Mouse (Mus musculus) intestine, embryonic 14.5 days (tissue): ENCODE data around the gene Pnmal2. TPM values are rescaled to one million over a fixed set of nuclear protein-coding genes. Genes with fewer than 3 reads are reported as not detected.

Experiments used
- ATAC-seq: fragments of 200-750 bp; cut with Nextera tagmentation; replicated peaks from 2 replicates; pipeline ENCODE4 v1.8.0; 2017; ENCODE audit warnings: low read depth, moderate number of reproducible peaks, moderate TSS enrichment, moderate library complexity; ENCODE audit not compliant: low FRiP score, low TSS enrichment
- DNase-seq: peaks from one replicate; pipeline ENCODE4 v3.0.0-alpha.2; 2018; ENCODE audit warnings: low spot score
- H3K27ac ChIP-seq: fragments of 300-500 bp; sonication (generic); 2 replicates; pipeline ENCODE4 v1.5.1; 2014; ENCODE audit warnings: low read depth, mild to moderate bottlenecking, control low read depth
- H3K27me3 ChIP-seq: fragments of 300-500 bp; sonication (generic); replicated peaks from 2 replicates; pipeline ENCODE4 v1.6.1; 2014; ENCODE audit warnings: low read length, control low read depth; ENCODE audit not compliant: control insufficient read depth, insufficient read depth
- H3K36me3 ChIP-seq: fragments of 300-500 bp; sonication (generic); 2 replicates; pipeline ENCODE4 v1.6.1; 2014; ENCODE audit warnings: low read length, control low read depth; ENCODE audit not compliant: control insufficient read depth, insufficient read depth
- H3K4me1 ChIP-seq: fragments of 300-500 bp; sonication (generic); replicated peaks from 2 replicates; pipeline ENCODE4 v1.6.1; 2014; ENCODE audit warnings: low read length, control low read depth, mixed read lengths; ENCODE audit not compliant: control insufficient read depth, insufficient read depth
- H3K4me2 ChIP-seq: fragments of 300-500 bp; sonication (generic); 2 replicates; pipeline ENCODE4 v1.6.1; 2014; ENCODE audit warnings: low read length
- H3K4me3 ChIP-seq: fragments of 300-500 bp; sonication (generic); 2 replicates; pipeline ENCODE4 v1.5.1; 2014; ENCODE audit warnings: low read depth, low read length, control low read depth, mixed read lengths
- H3K9ac ChIP-seq: fragments of 300-500 bp; sonication (generic); 2 replicates; pipeline ENCODE4 v1.6.1; 2014; ENCODE audit warnings: mild to moderate bottlenecking, low read length
- H3K9me3 ChIP-seq: fragments of 300-500 bp; sonication (generic); 2 replicates; pipeline ENCODE4 v1.6.1; 2016; ENCODE audit warnings: low read length, control low read depth; ENCODE audit not compliant: control insufficient read depth
- WGBS: fragments of 180-500 bp; shearing (Covaris S2); extraction: QIAGEN DNeasy Blood & Tissue Kit; methylation state at CpG from one replicate; pipeline ENCODE4 v1.1.7; 2014; 5-methylcytosine and 5-hydroxymethylcytosine counted together
- polyA plus RNA-seq: library from polyadenylated mRNA; unstranded; fragments of >200 nt; fragmentation: Nextera tagmentation; extraction: Ambion mirVana; gene quantifications from 2 replicates; pipeline ENCODE4 v1.2.1, GENCODE M21; 2014

The Pnmal2 gene
- polyA plus RNA-seq, 1 experiment from 2014 or later = 5.3 TPM

- H3K4me3 ChIP-seq = no peak overlapping the region
- DNase-seq (no peak), ATAC-seq (no peak)
- H3K27me3 ChIP-seq = no peaks in the 10 kb centered on the region
- WGBS = 91% methylated on average over 41 of the region's 41 CpGs
- no peaks in the 10 kb centered on the region for H3K9me3 ChIP-seq
- peak overlapping the region; percentile 45; the same call in 1 of the 2 replicates for H3K4me2 ChIP-seq
- H3K27ac ChIP-seq = no peak overlapping the region
- peaks cover 63% of the 10 kb centered on the region for H3K4me1 ChIP-seq
- no peak overlapping the region for H3K9ac ChIP-seq
- no peaks in the 10 kb centered on the region for H3K36me3 ChIP-seq
Observed at GRCm38 (mm10) chr7:16906889-16907559, 37.5 kb upstream of the Pnmal2 start.

- 49% methylated on average over 7 of the region's 7 CpGs for WGBS
- no peak overlapping the region for H3K27ac ChIP-seq
- peak overlapping the region; percentile 45 for H3K4me2 ChIP-seq
- DNase-seq = no peak
- 0 out of 2 replicates have a peak overlapping the region, but pooled peaks have one; percentile 25 for H3K9ac ChIP-seq
- no peaks in the 10 kb centered on the region for H3K36me3 ChIP-seq
- ATAC-seq = no peak
- H3K9me3 ChIP-seq = no peaks in the 10 kb centered on the region
- H3K4me3 ChIP-seq = 0 out of 2 replicates have a peak overlapping the region, but pooled peaks have one; percentile 13
- H3K4me1 ChIP-seq = peaks cover 60% of the 10 kb centered on the region
- H3K27me3 ChIP-seq = no peaks in the 10 kb centered on the region
Observed at GRCm38 (mm10) chr7:16907842-16908241, 36.6 kb upstream of the Pnmal2 start.

- Histone ChIP-seq H3K9me3 (no peaks in the 10 kb centered on the region), H3K27me3 (no peaks in the 10 kb centered on the region), H3K4me3 (0 out of 2 replicates have a peak overlapping the region, but pooled peaks have one; percentile 13), H3K9ac (0 out of 2 replicates have a peak overlapping the region, but pooled peaks have one; percentile 25), H3K27ac (0 out of 2 replicates have a peak overlapping the region, but pooled peaks have one; percentile 3), H3K4me1 (peaks cover 60% of the 10 kb centered on the region), H3K36me3 (0 out of 2 replicates have a peak, but pooled peaks cover 3% of the 10 kb centered on the region), H3K4me2 (peak overlapping the region; percentile 45)
- no peak for DNase-seq
- no peak for ATAC-seq
- 20% methylated on average over 11 of the region's 11 CpGs for WGBS
Observed at GRCm38 (mm10) chr7:16908367-16908766, 36.1 kb upstream of the Pnmal2 start.

GRCm38 (mm10) chr7:16908859-16909258 lies 35.6 kb upstream of the Pnmal2 start:
- peak overlapping the region; percentile 3; the same call in 1 of the 2 replicates for H3K27ac ChIP-seq
- H3K9me3 ChIP-seq = no peaks in the 10 kb centered on the region
- WGBS = 43% methylated on average over 11 of the region's 11 CpGs
- H3K4me1 ChIP-seq = peaks cover 58% of the 10 kb centered on the region
- no peak overlapping the region for H3K4me3 ChIP-seq
- ATAC-seq (no peak), DNase-seq (no peak)
- peak overlapping the region; percentile 45 for H3K4me2 ChIP-seq
- H3K9ac ChIP-seq = no peak overlapping the region
- no peaks in the 10 kb centered on the region for H3K27me3 ChIP-seq
- 0 out of 2 replicates have a peak, but pooled peaks cover 3% of the 10 kb centered on the region for H3K36me3 ChIP-seq

GRCm38 (mm10) chr7:16909909-16910308 lies 34.6 kb upstream of the Pnmal2 start:
- peaks cover 51% of the 10 kb centered on the region for H3K4me1 ChIP-seq
- H3K27ac ChIP-seq = no peak overlapping the region
- H3K9ac ChIP-seq = no peak overlapping the region
- no peaks in the 10 kb centered on the region for H3K27me3 ChIP-seq
- no peaks in the 10 kb centered on the region for H3K9me3 ChIP-seq
- H3K4me3 ChIP-seq = no peak overlapping the region
- H3K36me3 ChIP-seq = peaks cover 12% of the 10 kb centered on the region
- peak overlapping the region; percentile 45 for H3K4me2 ChIP-seq
- DNase-seq (no peak), ATAC-seq (no peak)
- 26% methylated on average over 10 of the region's 10 CpGs for WGBS

DNA sequence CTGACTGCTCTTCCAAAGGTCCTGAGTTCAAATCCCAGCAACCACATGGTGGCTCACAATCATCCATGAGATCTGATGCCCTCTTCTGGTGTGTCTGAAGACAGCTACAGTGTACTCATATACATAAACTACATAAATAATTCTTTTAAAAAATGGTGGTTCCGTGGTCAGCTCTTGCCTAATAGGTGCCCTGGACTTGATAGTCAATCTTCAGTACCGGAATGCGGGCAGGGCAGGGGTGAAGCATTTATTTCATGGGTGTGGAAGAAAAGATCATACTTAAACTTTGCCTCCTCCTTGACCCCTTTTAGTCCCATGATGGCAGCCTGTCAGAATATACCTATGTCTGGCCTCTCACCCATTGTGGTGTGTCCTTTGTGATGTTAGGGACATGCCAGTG lies 32.6 kb upstream of the Pnmal2 start:
- no peak overlapping the region for H3K4me2 ChIP-seq
- H3K4me1 ChIP-seq = peaks cover 31% of the 10 kb centered on the region
- ATAC-seq (no peak), DNase-seq (no peak)
- H3K9ac ChIP-seq = no peak overlapping the region
- H3K9me3 ChIP-seq = no peaks in the 10 kb centered on the region
- H3K27ac ChIP-seq = no peak overlapping the region
- H3K4me3 ChIP-seq = no peak overlapping the region
- H3K36me3 ChIP-seq = peaks cover 32% of the 10 kb centered on the region
- WGBS = 81% methylated on average over 3 of the region's 3 CpGs
- H3K27me3 ChIP-seq = no peaks in the 10 kb centered on the region

- Histone ChIP-seq H3K27me3 (no peaks in the 10 kb centered on the region), H3K36me3 (peaks cover 37% of the 10 kb centered on the region), H3K27ac (no peak overlapping the region), H3K4me1 (peaks cover 27% of the 10 kb centered on the region), H3K4me3 (no peak overlapping the region), H3K9me3 (no peaks in the 10 kb centered on the region), H3K4me2 (no peak overlapping the region), H3K9ac (no peak overlapping the region)
- WGBS = 62% methylated on average over 6 of the region's 6 CpGs
- DNase-seq (no peak), ATAC-seq (no peak)
Observed at GRCm38 (mm10) chr7:16912360-16912759, 32.1 kb upstream of the Pnmal2 start.

GRCm38 (mm10) chr7:16913806-16914452 lies 30.6 kb upstream of the Pnmal2 start:
- Histone ChIP-seq H3K27ac (no peak overlapping the region), H3K9ac (no peak overlapping the region), H3K4me1 (peaks cover 13% of the 10 kb centered on the region), H3K27me3 (no peaks in the 10 kb centered on the region), H3K4me3 (no peak overlapping the region), H3K9me3 (no peaks in the 10 kb centered on the region), H3K4me2 (no peak overlapping the region), H3K36me3 (peaks cover 53% of the 10 kb centered on the region)
- ATAC-seq (peak; percentile 41), DNase-seq (peak; percentile 92)
- 33% methylated on average over 10 of the region's 10 CpGs for WGBS
